Mouse (Mus musculus): ENCODE measurements around the gene Ccdc66. TPM values are rescaled to one million over a fixed set of nuclear protein-coding genes. Genes with fewer than 3 reads are reported as not detected.

The Ccdc66 gene
- polyA plus RNA-seq (2015; fragmentation: Nextera tagmentation; extraction: Ambion mirVana): 2.2 TPM in 2 replicates

DNA sequence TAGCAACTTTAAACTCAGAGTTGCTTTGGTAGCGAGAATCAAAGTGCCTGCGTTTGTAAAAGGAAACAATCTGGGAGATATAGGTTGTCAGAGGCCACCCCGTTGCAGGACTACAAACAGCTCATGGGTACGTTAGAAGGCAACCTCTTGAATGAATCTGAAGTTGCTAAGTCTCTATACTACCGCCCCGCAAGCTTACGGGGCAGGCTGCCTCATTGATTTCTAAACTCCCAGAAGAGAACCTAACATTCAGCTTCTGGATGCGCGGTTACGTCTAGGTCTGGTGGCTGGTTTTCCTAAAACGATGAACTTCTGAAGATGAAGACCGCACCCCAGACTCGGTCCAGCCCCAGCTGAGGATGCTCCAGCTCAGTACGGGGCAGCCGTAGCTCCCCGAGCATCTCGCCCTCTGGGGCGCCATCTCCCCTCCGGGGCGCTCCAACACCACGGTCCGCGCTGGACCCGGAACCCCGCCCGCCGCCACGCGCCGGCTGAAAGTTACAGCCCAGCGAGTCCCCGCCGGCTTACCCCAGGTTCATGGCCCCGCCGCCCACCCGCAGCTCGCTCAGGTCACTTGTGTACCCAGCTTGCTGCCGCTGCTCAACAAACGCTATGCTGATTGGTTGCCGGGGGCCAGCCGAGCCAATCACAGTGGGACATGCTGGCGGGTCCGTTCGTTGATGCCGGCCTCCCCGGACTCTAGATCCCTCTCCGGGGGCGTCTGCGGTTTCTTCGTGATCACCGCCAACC lies at the start of gene Ccdc66:
Ccdc66 (minus strand) TSS at position 567 of the 750 bp plus-strand sequence.
- peak within 1 kb of the TSS; percentile 44 for H3K27ac ChIP-seq (ENCODE audit: low read length)
- peaks cover 4% of the 10 kb centered on the region for H3K4me1 ChIP-seq (ENCODE audit: control insufficient read depth, low read depth, low read length)
- H3K27me3 ChIP-seq (ENCODE audit: control insufficient read depth, insufficient read depth, low read depth, low read length): no peaks in the 10 kb centered on the region
- no peaks in the 10 kb centered on the region for H3K9me3 ChIP-seq (replicated peaks; ENCODE audit: control insufficient read depth, low read length)
- ATAC-seq (ENCODE audit: low read depth): peak; percentile 97
- peak within 1 kb of the TSS; percentile 75 for H3K9ac ChIP-seq (ENCODE audit: low read depth, low read length)
- H3K36me3 ChIP-seq (ENCODE audit: control insufficient read depth, insufficient read depth): no peaks in the 10 kb centered on the region
- H3K4me3 ChIP-seq (ENCODE audit: low read depth, low read length): peak within 1 kb of the TSS; percentile 82
- under 1% methylated on average over 51 of the region's 51 CpGs for WGBS (ENCODE audit: insufficient replicate concordance)
- peak within 1 kb of the TSS; percentile 58 for H3K4me2 ChIP-seq (ENCODE audit: low read depth, low read length)

DNA sequence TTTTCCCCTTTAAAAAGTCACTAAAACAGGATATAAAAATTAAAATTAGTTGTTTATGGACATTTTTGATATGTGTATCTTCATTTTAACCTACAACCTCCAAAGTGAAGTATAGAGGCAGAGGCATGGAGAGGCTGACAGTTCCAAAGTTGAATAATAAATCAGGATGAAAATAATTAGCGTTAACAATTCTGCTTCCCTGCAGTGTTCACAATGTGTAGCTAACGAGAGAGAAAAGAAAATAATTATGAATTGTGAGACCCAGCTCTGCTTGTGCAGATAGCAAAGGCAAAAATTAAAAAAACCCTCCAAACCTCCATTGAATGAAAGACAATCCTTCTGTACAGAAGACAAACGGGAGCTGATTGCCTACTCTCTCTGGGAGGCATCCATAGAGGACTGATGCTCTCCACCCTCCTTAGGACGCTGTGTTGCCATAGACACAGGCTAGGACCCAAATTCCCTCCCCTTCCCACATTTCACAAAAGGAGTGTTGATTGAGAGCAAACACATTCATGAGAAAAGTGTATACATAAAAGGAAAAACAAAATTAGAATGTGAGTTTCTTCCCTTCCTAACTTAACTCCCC lies 35.7 kb upstream of the Ccdc66 start:
- WGBS (ENCODE audit: insufficient replicate concordance): 75% methylated on average over 4 of the region's 4 CpGs
- H3K9me3 ChIP-seq (replicated peaks; ENCODE audit: control insufficient read depth, low read length): no peaks in the 10 kb centered on the region
- H3K4me3 ChIP-seq (ENCODE audit: low read depth, low read length): no peak overlapping the region
- no peaks in the 10 kb centered on the region for H3K27me3 ChIP-seq (ENCODE audit: control insufficient read depth, insufficient read depth, low read depth, low read length)
- no peaks in the 10 kb centered on the region for H3K4me1 ChIP-seq (ENCODE audit: control insufficient read depth, low read depth, low read length)
- H3K36me3 ChIP-seq (ENCODE audit: control insufficient read depth, insufficient read depth): no peaks in the 10 kb centered on the region
- ATAC-seq (ENCODE audit: low read depth): no peak
- H3K9ac ChIP-seq (ENCODE audit: low read depth, low read length): no peak overlapping the region
- H3K27ac ChIP-seq (ENCODE audit: low read length): no peak overlapping the region
- no peak overlapping the region for H3K4me2 ChIP-seq (ENCODE audit: low read depth, low read length)

DNA sequence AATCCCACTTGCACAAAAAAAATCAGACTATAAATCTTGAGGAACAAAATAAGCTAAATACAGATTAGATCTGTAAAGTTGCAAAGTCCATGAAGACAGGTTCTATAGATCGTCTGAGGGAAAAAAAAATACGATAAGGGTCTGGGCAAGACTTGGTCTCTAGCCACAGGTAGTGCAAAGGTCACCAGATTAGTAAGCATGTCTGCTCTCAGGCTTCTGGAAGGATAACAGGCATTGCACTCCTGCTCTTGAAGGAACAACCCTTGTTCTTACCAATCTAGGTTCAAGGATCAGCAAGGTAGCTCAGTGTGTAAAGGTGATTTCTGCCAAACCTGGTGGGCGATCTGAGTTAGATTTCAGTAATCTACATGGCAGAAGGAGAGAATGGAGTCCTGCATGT lies 28.2 kb upstream of the Ccdc66 start:
- no peaks in the 10 kb centered on the region for H3K27me3 ChIP-seq (ENCODE audit: control insufficient read depth, insufficient read depth, low read depth, low read length)
- H3K4me3 ChIP-seq (ENCODE audit: low read depth, low read length): no peak overlapping the region
- H3K4me2 ChIP-seq (ENCODE audit: low read depth, low read length): no peak overlapping the region
- no peak overlapping the region for H3K27ac ChIP-seq (ENCODE audit: low read length)
- WGBS (ENCODE audit: insufficient replicate concordance): 49% methylated on average over 3 of the region's 3 CpGs
- H3K9ac ChIP-seq (ENCODE audit: low read depth, low read length): no peak overlapping the region
- no peaks in the 10 kb centered on the region for H3K9me3 ChIP-seq (replicated peaks; ENCODE audit: control insufficient read depth, low read length)
- no peaks in the 10 kb centered on the region for H3K4me1 ChIP-seq (ENCODE audit: control insufficient read depth, low read depth, low read length)
- H3K36me3 ChIP-seq (ENCODE audit: control insufficient read depth, insufficient read depth): no peaks in the 10 kb centered on the region
- ATAC-seq (ENCODE audit: low read depth): no peak

DNA sequence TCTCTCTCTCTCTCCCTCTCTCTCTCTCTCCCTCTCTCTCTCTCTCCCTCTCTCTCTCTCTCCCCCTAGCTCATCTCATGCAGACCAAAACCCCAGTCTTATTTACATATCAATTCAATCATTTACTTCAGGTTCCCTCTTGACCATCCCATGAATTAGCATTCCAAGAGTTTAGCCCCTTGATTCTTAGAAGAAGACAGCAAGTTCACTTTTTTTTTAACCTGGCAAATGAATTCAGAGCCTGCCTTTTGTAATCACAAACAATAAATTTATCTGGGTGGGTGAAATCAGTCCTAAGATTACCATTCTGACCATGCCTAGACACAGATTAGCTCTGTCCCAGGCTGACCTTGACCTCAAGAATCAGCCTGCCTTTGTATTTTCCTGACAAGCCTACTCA lies 16.3 kb upstream of the Ccdc66 start:
- H3K9ac ChIP-seq (ENCODE audit: low read depth, low read length): no peak overlapping the region
- no peaks in the 10 kb centered on the region for H3K9me3 ChIP-seq (replicated peaks; ENCODE audit: control insufficient read depth, low read length)
- no peak overlapping the region for H3K4me3 ChIP-seq (ENCODE audit: low read depth, low read length)
- H3K27me3 ChIP-seq (ENCODE audit: control insufficient read depth, insufficient read depth, low read depth, low read length): no peaks in the 10 kb centered on the region
- ATAC-seq (ENCODE audit: low read depth): no peak
- H3K27ac ChIP-seq (ENCODE audit: low read length): no peak overlapping the region
- H3K4me2 ChIP-seq (ENCODE audit: low read depth, low read length): no peak overlapping the region
- no peaks in the 10 kb centered on the region for H3K4me1 ChIP-seq (ENCODE audit: control insufficient read depth, low read depth, low read length)
- H3K36me3 ChIP-seq (ENCODE audit: control insufficient read depth, insufficient read depth): no peaks in the 10 kb centered on the region

DNA sequence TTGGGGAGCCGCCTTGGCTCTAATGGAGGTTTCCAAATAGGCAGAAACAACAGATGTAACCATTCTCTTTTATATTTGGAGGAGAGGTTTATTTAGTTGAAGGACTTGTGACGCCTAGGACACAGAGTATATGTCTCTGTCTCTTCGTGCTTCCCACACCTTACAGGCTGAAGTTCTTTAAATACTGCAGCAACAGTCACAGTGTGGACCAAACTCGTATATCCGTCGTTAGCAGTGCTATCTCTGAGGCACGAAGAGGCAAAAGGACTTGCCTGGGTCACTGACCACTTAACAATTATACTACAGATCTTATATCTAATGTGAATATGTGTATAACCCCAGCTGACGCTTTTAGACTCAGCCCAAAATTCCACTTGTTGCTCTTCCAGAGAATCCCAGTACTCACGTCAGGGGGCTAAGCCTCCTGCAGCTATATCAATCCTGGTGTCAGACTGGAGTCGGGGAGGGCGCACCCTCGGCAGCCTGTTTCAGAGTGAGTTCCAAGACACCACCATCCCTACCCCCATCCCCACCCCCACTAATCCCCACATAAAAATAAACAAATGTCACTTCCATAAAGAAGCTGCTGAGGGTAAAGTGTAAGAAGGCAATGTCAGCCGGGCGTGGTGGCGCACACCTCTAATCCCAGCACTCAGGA lies 513 bp upstream of the Ccdc66 start:
- Histone ChIP-seq H3K9me3 (replicated peaks; ENCODE audit: control insufficient read depth, low read length) (no peaks in the 10 kb centered on the region), H3K9ac (ENCODE audit: low read depth, low read length) (peak overlapping the region; percentile 75), H3K4me3 (ENCODE audit: low read depth, low read length) (peak overlapping the region; percentile 82), H3K27me3 (ENCODE audit: control insufficient read depth, insufficient read depth, low read depth, low read length) (no peaks in the 10 kb centered on the region), H3K4me2 (ENCODE audit: low read depth, low read length) (peak overlapping the region; percentile 58), H3K27ac (ENCODE audit: low read length) (peak overlapping the region; percentile 44), H3K4me1 (ENCODE audit: control insufficient read depth, low read depth, low read length) (peaks cover 4% of the 10 kb centered on the region), H3K36me3 (ENCODE audit: control insufficient read depth, insufficient read depth) (no peaks in the 10 kb centered on the region)
- ATAC-seq (ENCODE audit: low read depth): peak; percentile 37
- WGBS (ENCODE audit: insufficient replicate concordance): 36% methylated on average over 15 of the region's 15 CpGs

DNA sequence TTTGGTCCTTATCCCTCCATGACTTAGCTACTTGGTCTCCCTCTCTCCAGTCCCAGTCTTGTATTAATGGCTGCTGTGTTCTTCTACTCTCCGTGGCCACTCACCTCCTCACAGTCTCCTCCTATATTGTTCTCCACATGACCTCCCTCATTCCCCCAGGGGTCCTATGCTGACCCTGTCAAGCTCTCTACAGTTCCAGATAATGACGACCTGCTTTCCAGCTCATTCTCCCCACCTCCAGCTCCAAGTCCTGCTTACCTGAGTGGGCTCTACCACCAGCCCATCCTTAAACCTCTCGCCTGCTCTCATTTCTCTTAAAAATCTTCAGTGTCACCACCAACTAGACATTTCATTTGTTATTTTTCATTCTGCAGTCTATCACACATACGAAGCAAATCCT lies 7.2 kb downstream of the Ccdc66 start:
- ATAC-seq (ENCODE audit: low read depth): no peak
- WGBS (ENCODE audit: insufficient replicate concordance): 73% methylated on average over 4 of the region's 4 CpGs
- no peak overlapping the region for H3K4me2 ChIP-seq (ENCODE audit: low read depth, low read length)
- no peaks in the 10 kb centered on the region for H3K36me3 ChIP-seq (ENCODE audit: control insufficient read depth, insufficient read depth)
- H3K4me1 ChIP-seq (ENCODE audit: control insufficient read depth, low read depth, low read length): no peaks in the 10 kb centered on the region
- H3K27me3 ChIP-seq (ENCODE audit: control insufficient read depth, insufficient read depth, low read depth, low read length): no peaks in the 10 kb centered on the region
- no peaks in the 10 kb centered on the region for H3K9me3 ChIP-seq (replicated peaks; ENCODE audit: control insufficient read depth, low read length)
- no peak overlapping the region for H3K9ac ChIP-seq (ENCODE audit: low read depth, low read length)
- H3K4me3 ChIP-seq (ENCODE audit: low read depth, low read length): no peak overlapping the region
- H3K27ac ChIP-seq (ENCODE audit: low read length): no peak overlapping the region

DNA sequence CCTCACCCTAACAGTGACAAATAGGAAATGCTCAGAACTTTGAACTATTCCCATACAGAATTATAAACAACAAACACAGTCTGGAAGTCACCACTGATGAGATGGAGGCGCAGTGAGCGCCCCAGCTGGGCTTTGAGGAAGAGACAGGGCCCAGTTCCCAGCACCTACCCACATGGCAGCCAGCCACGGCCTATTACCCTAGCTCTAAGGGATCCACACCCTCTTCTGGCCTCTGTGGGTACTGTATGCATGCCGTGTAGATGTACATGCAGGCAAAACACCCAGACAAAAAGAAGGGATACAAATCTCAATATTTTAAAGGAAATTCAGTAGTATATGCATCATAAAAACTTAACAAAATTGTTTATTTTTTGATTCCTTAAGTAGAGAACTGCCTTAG lies 14.7 kb downstream of the Ccdc66 start:
- no peaks in the 10 kb centered on the region for H3K4me1 ChIP-seq (ENCODE audit: control insufficient read depth, low read depth, low read length)
- ATAC-seq (ENCODE audit: low read depth): no peak
- no peak overlapping the region for H3K4me2 ChIP-seq (ENCODE audit: low read depth, low read length)
- H3K36me3 ChIP-seq (ENCODE audit: control insufficient read depth, insufficient read depth): peaks cover 6% of the 10 kb centered on the region
- WGBS (ENCODE audit: insufficient replicate concordance): 72% methylated on average over 4 of the region's 4 CpGs
- no peak overlapping the region for H3K9ac ChIP-seq (ENCODE audit: low read depth, low read length)
- H3K27ac ChIP-seq (ENCODE audit: low read length): no peak overlapping the region
- H3K9me3 ChIP-seq (replicated peaks; ENCODE audit: control insufficient read depth, low read length): no peaks in the 10 kb centered on the region
- no peaks in the 10 kb centered on the region for H3K27me3 ChIP-seq (ENCODE audit: control insufficient read depth, insufficient read depth, low read depth, low read length)
- H3K4me3 ChIP-seq (ENCODE audit: low read depth, low read length): no peak overlapping the region

DNA sequence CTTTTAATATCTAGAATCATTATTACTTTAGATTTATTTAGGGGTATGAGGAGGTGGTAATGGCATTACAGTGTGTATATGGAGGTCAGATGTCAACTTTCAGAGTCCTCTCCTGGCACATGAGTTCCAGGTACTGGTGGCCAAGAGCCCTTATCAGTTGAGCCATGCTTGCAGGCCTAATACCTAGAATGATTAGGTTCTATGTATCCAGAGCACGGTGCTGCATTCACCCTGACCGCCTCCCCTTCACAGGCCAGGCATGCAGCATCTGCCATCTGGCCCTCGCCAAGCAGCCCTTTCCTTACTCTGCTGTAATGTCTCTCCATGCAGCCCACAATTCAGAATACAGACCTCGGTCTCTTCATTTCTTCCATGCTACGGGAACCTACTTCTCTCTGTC lies 16.9 kb downstream of the Ccdc66 start:
- Histone ChIP-seq H3K4me1 (ENCODE audit: control insufficient read depth, low read depth, low read length) (no peaks in the 10 kb centered on the region), H3K36me3 (ENCODE audit: control insufficient read depth, insufficient read depth) (peaks cover 6% of the 10 kb centered on the region)
- no peak for ATAC-seq (ENCODE audit: low read depth)

DNA sequence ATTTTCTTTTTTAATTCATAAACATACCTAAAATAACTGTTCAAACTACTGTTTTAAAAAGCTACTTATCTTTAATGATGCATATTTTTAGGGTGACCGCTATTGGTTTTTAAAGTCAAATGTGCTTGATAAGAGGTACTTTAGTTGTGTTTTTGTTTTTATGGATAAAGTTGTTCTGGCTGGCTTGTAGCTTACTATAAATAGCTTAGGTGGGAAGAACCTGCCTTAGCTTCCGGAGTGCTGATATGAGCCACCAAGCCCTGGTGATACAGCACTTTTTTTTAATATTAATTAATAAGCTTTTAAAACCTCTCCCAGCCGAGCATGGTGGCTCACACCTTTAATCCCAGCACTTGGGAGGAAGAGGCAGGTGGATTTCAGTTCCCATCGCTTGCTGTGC lies 61.3 kb downstream of the Ccdc66 start:
- Histone ChIP-seq H3K4me1 (ENCODE audit: control insufficient read depth, low read depth, low read length) (no peaks in the 10 kb centered on the region), H3K27me3 (ENCODE audit: control insufficient read depth, insufficient read depth, low read depth, low read length) (no peaks in the 10 kb centered on the region), H3K4me2 (ENCODE audit: low read depth, low read length) (no peak overlapping the region), H3K9me3 (replicated peaks; ENCODE audit: control insufficient read depth, low read length) (no peaks in the 10 kb centered on the region), H3K27ac (ENCODE audit: low read length) (no peak overlapping the region), H3K4me3 (ENCODE audit: low read depth, low read length) (no peak overlapping the region), H3K9ac (ENCODE audit: low read depth, low read length) (no peak overlapping the region), H3K36me3 (ENCODE audit: control insufficient read depth, insufficient read depth) (peaks cover 17% of the 10 kb centered on the region)
- 63% methylated on average over 4 of the region's 4 CpGs for WGBS (ENCODE audit: insufficient replicate concordance)
- ATAC-seq (ENCODE audit: low read depth): no peak

More for the DNA sequence above, 16.9 kb downstream of the Ccdc66 start:
- Histone ChIP-seq H3K9me3 (replicated peaks; ENCODE audit: control insufficient read depth, low read length) (no peaks in the 10 kb centered on the region), H3K27me3 (ENCODE audit: control insufficient read depth, insufficient read depth, low read depth, low read length) (no peaks in the 10 kb centered on the region), H3K27ac (ENCODE audit: low read length) (no peak overlapping the region), H3K4me2 (ENCODE audit: low read depth, low read length) (no peak overlapping the region), H3K4me3 (ENCODE audit: low read depth, low read length) (no peak overlapping the region), H3K9ac (ENCODE audit: low read depth, low read length) (no peak overlapping the region)
- 58% methylated on average over 5 of the region's 5 CpGs for WGBS (ENCODE audit: insufficient replicate concordance)
